18 mouse cellular contexts compared by ENCODE assay signal in the genomic region with DNA sequence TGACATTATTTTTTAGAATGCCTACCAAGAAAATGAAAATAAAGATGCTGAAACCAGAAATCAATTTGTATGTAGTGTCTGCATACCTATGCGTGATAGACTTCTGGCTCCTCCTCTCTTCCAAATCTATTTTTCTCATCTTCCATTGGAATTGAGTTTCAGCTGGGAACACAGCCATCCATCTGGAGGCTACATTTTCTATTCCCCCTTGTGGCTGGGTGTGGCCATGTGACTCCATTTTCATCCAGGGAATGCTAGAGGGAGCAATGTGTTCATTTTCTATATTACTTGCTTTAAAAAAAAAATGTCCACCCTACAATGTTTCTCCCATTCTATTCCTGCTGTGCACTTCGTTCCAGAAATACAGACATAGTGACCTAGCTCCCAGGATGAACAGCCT. TPM values are rescaled to one million over a fixed set of nuclear protein-coding genes. Genes with fewer than 3 reads are reported as not detected.
DNase-seq lines count a peak whose midpoint lies in the region; ATAC-seq lines count a peak whose summit lies in the region.
"Had no signal": no experiment of that assay in that cellular context is flagged by ENCODE, and none has a peak within 500 bp of the region (broad histone marks: within the 10 kb centered on the region; RNA-seq: fewer than 3 reads in every experiment).

No protein-coding gene starts in this region.

- no peak for ATAC-seq in CD4-positive, CD25-positive, alpha-beta regulatory T cell, adult 4 months
- ATAC-seq: liver, embryonic 12.5 days; midbrain, embryonic 16.5 days had no signal

- peak; percentile 34 to 45 for DNase-seq in cerebellum, postnatal 10 days
- no peak for DNase-seq in cerebellum, postnatal 36 days
- DNase-seq in layer of hippocampus, adult 18-20 months (ENCODE audit: low spot score in 2 of 2): peak; percentile 6 to 37
- DNase-seq in layer of hippocampus, postnatal 25 days (ENCODE audit: extremely low spot score in 1 of 2, low spot score in 1 of 2): no peak
- peak; percentile 18 for DNase-seq in right cerebral cortex, adult 18-20 months
- DNase-seq in right cerebral cortex, adult 2 months (ENCODE audit: low spot score in 2 of 2): no peak
- DNase-seq in T-cell, adult 2 months (ENCODE audit: low spot score): no peak
- DNase-seq: adrenal gland, postnatal 36 days; cerebellum, adult 9-10 months; embryo, embryonic 11 days; heart, postnatal 10 days; kidney, adult 18-20 months; kidney, postnatal 10 days; lung, adult 2 months; thymus, postnatal 36 days had no signal

RNA-seq across cellular contexts. Expression of a gene that starts 3.6 kb away (rescaled TPM):
- total RNA-seq in layer of hippocampus, adult 18-20 months (2021): 10 to 100 TPM; 25.5 to 27.6 TPM
- total RNA-seq in layer of hippocampus, postnatal 25 days (2021): 10 to 100 TPM; 23.5 to 25.8 TPM
- polyA plus RNA-seq in CD4-positive, CD25-positive, alpha-beta regulatory T cell, adult 4 months (2017; shearing (Covaris generic)): 10 to 100 TPM; 17.3 to 23.9 TPM

Comparison
In these comparisons a context has a peak if more than half of its experiments do, and no peak if none do; other contexts are left out.
1. DNase-seq: peak in cerebellum, postnatal 10 days (2 of 2), layer of hippocampus, adult 18-20 months (2 of 2) and right cerebral cortex, adult 18-20 months (single experiment); none in cerebellum, postnatal 36 days (0 of 2), layer of hippocampus, postnatal 25 days (0 of 2), right cerebral cortex, adult 2 months (0 of 2) and T-cell, adult 2 months (single experiment).